Mouse (Mus musculus) thymus, postnatal 36 days (tissue): ENCODE measurements around the gene Cyb5d1.

Experiments used
- DNase-seq, 2 experiments: peaks; one replicate each; pipeline ENCODE4 v3.0.0; 2022; ENCODE audit warnings: mixed read lengths in 2 of 2

Cyb5d1 gene

GRCm38 (mm10) chr11:69356544-69356943, 38.9 kb downstream of the Cyb5d1 start:
- no peak for DNase-seq

- no peak for DNase-seq
These were observed 49.0 kb downstream of the Cyb5d1 start for GRCm38 (mm10) chr11:69346441-69346840.
